In genomic region chr6:126194760-126195159, GRCm38 (mm10) we compare ENCODE assay signal across 22 mouse cellular contexts. TPM values are rescaled to one million over a fixed set of nuclear protein-coding genes. Genes with fewer than 3 reads are reported as not detected.
A peak's percentile ranks its signal among the peaks of the same experiment; 100 is the strongest.
DNase-seq lines count a peak whose midpoint lies in the region; ATAC-seq and TF ChIP-seq lines count a peak whose summit lies in the region.
"Had no signal": no experiment of that assay in that cellular context is flagged by ENCODE, and none has a peak within 500 bp of the region (broad histone marks: within the 10 kb centered on the region; RNA-seq: fewer than 3 reads in every experiment).

No protein-coding gene starts in this region.

- TF ChIP-seq CTCF in kidney, postnatal 0 days (IDR thresholded peaks at IDR 0.05; ENCODE audit: low read depth) = no peak
- no peak for TF ChIP-seq CTCF in kidney, adult 2 months (conservative IDR thresholded peaks at IDR 0.05; ENCODE audit: insufficient read depth, insufficient read length, low read depth, low read length)

- no peak overlapping the region for H3K9ac ChIP-seq in kidney, embryonic 15.5 days
- no peak overlapping the region for H3K9ac ChIP-seq in kidney, postnatal 0 days (ENCODE audit: low read depth, low read length)
- H3K9ac ChIP-seq: embryonic facial prominence, embryonic 13.5 days; embryonic facial prominence, embryonic 15.5 days; forebrain, embryonic 12.5 days had no signal

- no peak overlapping the region for H3K27ac ChIP-seq in kidney, embryonic 15.5 days
- H3K27ac ChIP-seq in kidney, postnatal 0 days = no peak overlapping the region
- no peak overlapping the region for H3K27ac ChIP-seq in kidney, adult 2 months (ENCODE audit: insufficient read depth, low read depth, low read length)
- H3K27ac ChIP-seq: embryonic facial prominence, embryonic 13.5 days; embryonic facial prominence, embryonic 15.5 days; forebrain, embryonic 10.5 days; forebrain, embryonic 12.5 days had no signal

- no peak overlapping the region for H3K4me3 ChIP-seq in kidney, embryonic 15.5 days (replicated peaks)
- H3K4me3 ChIP-seq in kidney, postnatal 0 days (replicated peaks; ENCODE audit: low read depth, low read length) = no peak overlapping the region
- no peak overlapping the region for H3K4me3 ChIP-seq in kidney, adult 2 months (ENCODE audit: insufficient read depth, low read depth, low read length)
- H3K4me3 ChIP-seq: embryonic facial prominence, embryonic 13.5 days; embryonic facial prominence, embryonic 15.5 days; erythroblast, embryonic 14.5 days; forebrain, embryonic 10.5 days; forebrain, embryonic 12.5 days had no signal

- DNase-seq in kidney, postnatal 36 days = no peak
- DNase-seq in kidney, postnatal 0 days (ENCODE audit: low spot score) = peak; percentile 81
- DNase-seq in kidney, adult 8-10 months = no peak
- peak; percentile 41 to 47 for DNase-seq in kidney, postnatal 4 days
- no peak for DNase-seq in kidney, adult 2 months
- DNase-seq: adrenal gland, adult 2 months; adrenal gland, postnatal 10 days; adrenal gland, postnatal 25 days; cerebellum, adult 11 months; cerebellum, adult 18-20 months; cerebellum, adult 8-10 months; cerebellum, adult 9-11 months; cerebellum, postnatal 36 days; embryo, embryonic 11 days had no signal

- no peaks in the 10 kb centered on the region for H3K27me3 ChIP-seq in kidney, embryonic 15.5 days
- H3K27me3 ChIP-seq in kidney, postnatal 0 days (ENCODE audit: insufficient read depth, low read length) = 0 out of 2 replicates have a peak, but pooled peaks cover 3% of the 10 kb centered on the region
- no peaks in the 10 kb centered on the region for H3K27me3 ChIP-seq in kidney, adult 2 months (replicated peaks; ENCODE audit: control insufficient read depth, insufficient read depth, low read length)
- H3K27me3 ChIP-seq: embryonic facial prominence, embryonic 13.5 days; embryonic facial prominence, embryonic 15.5 days; forebrain, embryonic 12.5 days had no signal

- H3K4me2 ChIP-seq in kidney, embryonic 15.5 days = no peak overlapping the region
- H3K4me2 ChIP-seq in kidney, postnatal 0 days (ENCODE audit: low read length) = no peak overlapping the region
- H3K4me2 ChIP-seq: embryonic facial prominence, embryonic 13.5 days; embryonic facial prominence, embryonic 15.5 days; forebrain, embryonic 12.5 days had no signal

- ATAC-seq in kidney, embryonic 15.5 days (replicated peaks; ENCODE audit: low FRiP score) = 0 out of 2 replicates have a peak, but pooled peaks have one; percentile 52
- ATAC-seq in kidney, postnatal 0 days (replicated peaks; ENCODE audit: low FRiP score, low read depth) = 0 out of 2 replicates have a peak, but pooled peaks have one; percentile 40
- ATAC-seq: forebrain, embryonic 14.5 days had no signal

- 0 out of 2 replicates have a peak, but pooled peaks cover 3% of the 10 kb centered on the region for H3K4me1 ChIP-seq in kidney, embryonic 15.5 days
- H3K4me1 ChIP-seq in kidney, postnatal 0 days (replicated peaks; ENCODE audit: insufficient read depth, low read length) = no peaks in the 10 kb centered on the region
- no peaks in the 10 kb centered on the region for H3K4me1 ChIP-seq in kidney, adult 2 months (ENCODE audit: control insufficient read depth, insufficient read depth, low read length)
- H3K4me1 ChIP-seq: embryonic facial prominence, embryonic 15.5 days; forebrain, embryonic 10.5 days; forebrain, embryonic 12.5 days had no signal

- 23% methylated on average over 4 of the region's 4 CpGs for WGBS in kidney, embryonic 15.5 days
- 11% methylated on average over 4 of the region's 4 CpGs for WGBS in kidney, postnatal 0 days
- 48% methylated on average over 4 of the region's 4 CpGs for WGBS in kidney, adult 2 months

- no peak for TF ChIP-seq POLR2A in kidney, adult 2 months (IDR thresholded peaks at IDR 0.05; ENCODE audit: low read depth, low read length)

- H3K36me3 ChIP-seq in kidney, embryonic 15.5 days = no peaks in the 10 kb centered on the region
- H3K36me3 ChIP-seq in kidney, postnatal 0 days (ENCODE audit: insufficient read depth, low read length) = no peaks in the 10 kb centered on the region
- H3K36me3 ChIP-seq in kidney, adult 2 months (ENCODE audit: control insufficient read depth, insufficient read depth, low read length) = no peaks in the 10 kb centered on the region
- H3K36me3 ChIP-seq: embryonic facial prominence, embryonic 13.5 days; embryonic facial prominence, embryonic 15.5 days; forebrain, embryonic 10.5 days; forebrain, embryonic 12.5 days had no signal

- H3K9me3 ChIP-seq in kidney, embryonic 15.5 days (replicated peaks) = no peaks in the 10 kb centered on the region
- no peaks in the 10 kb centered on the region for H3K9me3 ChIP-seq in kidney, postnatal 0 days (replicated peaks; ENCODE audit: low read length)
- H3K9me3 ChIP-seq: embryonic facial prominence, embryonic 13.5 days; embryonic facial prominence, embryonic 15.5 days; forebrain, embryonic 10.5 days; forebrain, embryonic 12.5 days had no signal

RNA-seq across cellular contexts. Expression of gene Ntf3, which starts 28.1 kb away (rescaled TPM):
- polyA plus RNA-seq in kidney, embryonic 15.5 days (2015; fragmentation: Nextera tagmentation; extraction: Ambion mirVana) = 16.2 and 16.6 TPM in 2 replicates
- 14.6 TPM in 2 replicates for polyA plus RNA-seq in kidney, postnatal 0 days (2015; fragmentation: Nextera tagmentation; extraction: Ambion mirVana)
- polyA plus RNA-seq in kidney, adult 2 months (2012; rRNA removed) = 3.4 and 4.1 TPM in 2 replicates
- polyA plus RNA-seq: C2C12; erythroblast, embryonic 14.5 days had no signal

Comparison
In these comparisons a context has a peak if more than half of its experiments do, and no peak if none do; other contexts are left out.
1. DNase-seq: peak in kidney, postnatal 0 days (single experiment) and kidney, postnatal 4 days (2 of 2); none in kidney, postnatal 36 days (0 of 2), kidney, adult 8-10 months (0 of 2) and kidney, adult 2 months (single experiment).